Mouse (Mus musculus) skeletal muscle tissue, adult 2 months (tissue): ENCODE results near the gene Pa2g4.

Source experiments
- DNase-seq: peaks from one replicate; pipeline ENCODE4 v3.0.0-alpha.2; 2012; ENCODE audit warnings: low read depth, low spot score

Gene Pa2g4

GRCm38 (mm10) chr10:128536266-128536940, 29.4 kb downstream of the Pa2g4 start:
- DNase-seq = peak; percentile 87

- no peak for DNase-seq
Measured at GRCm38 (mm10) chr10:128535624-128536265, 30.0 kb downstream of the Pa2g4 start.

GRCm38 (mm10) chr10:128535206-128535605, 30.6 kb downstream of the Pa2g4 start:
- no peak for DNase-seq

- no peak for DNase-seq
Measured at GRCm38 (mm10) chr10:128526366-128527356, 39.1 kb downstream of the Pa2g4 start.

GRCm38 (mm10) chr10:128525671-128526308, 40.0 kb downstream of the Pa2g4 start, which contains the start of gene Esyt1:
Gene Esyt1 (minus strand): TSS chr10:128525871.
- peak; percentile 100 for DNase-seq

- DNase-seq = no peak
Measured at GRCm38 (mm10) chr10:128524732-128525662, 40.8 kb downstream of the Pa2g4 start.

- DNase-seq = no peak
Measured at GRCm38 (mm10) chr10:128524111-128524731, 41.6 kb downstream of the Pa2g4 start.

- DNase-seq = no peak
Measured at GRCm38 (mm10) chr10:128522351-128522750, 43.4 kb downstream of the Pa2g4 start.

GRCm38 (mm10) chr10:128520591-128520990, 45.2 kb downstream of the Pa2g4 start:
- DNase-seq = no peak

- no peak for DNase-seq
Measured at GRCm38 (mm10) chr10:128518833-128519232, 47.0 kb downstream of the Pa2g4 start.

- DNase-seq = no peak
Measured at GRCm38 (mm10) chr10:128516677-128517076, 49.1 kb downstream of the Pa2g4 start.

GRCm38 (mm10) chr10:128516029-128516428, 49.8 kb downstream of the Pa2g4 start:
- DNase-seq = no peak

GRCm38 (mm10) chr10:128515044-128515443, 50.7 kb downstream of the Pa2g4 start:
- no peak for DNase-seq

- DNase-seq = no peak
Measured at GRCm38 (mm10) chr10:128511761-128512160, 54.0 kb downstream of the Pa2g4 start.

GRCm38 (mm10) chr10:128511189-128511588, 54.6 kb downstream of the Pa2g4 start:
- no peak for DNase-seq

- no peak for DNase-seq
Measured at GRCm38 (mm10) chr10:128510301-128510700, 55.5 kb downstream of the Pa2g4 start.

GRCm38 (mm10) chr10:128509831-128510230, 56.0 kb downstream of the Pa2g4 start:
- no peak for DNase-seq

GRCm38 (mm10) chr10:128509203-128509602, 56.6 kb downstream of the Pa2g4 start:
- DNase-seq = no peak

- no peak for DNase-seq
Measured at GRCm38 (mm10) chr10:128508260-128508659, 57.5 kb downstream of the Pa2g4 start.
